In the genomic region with DNA sequence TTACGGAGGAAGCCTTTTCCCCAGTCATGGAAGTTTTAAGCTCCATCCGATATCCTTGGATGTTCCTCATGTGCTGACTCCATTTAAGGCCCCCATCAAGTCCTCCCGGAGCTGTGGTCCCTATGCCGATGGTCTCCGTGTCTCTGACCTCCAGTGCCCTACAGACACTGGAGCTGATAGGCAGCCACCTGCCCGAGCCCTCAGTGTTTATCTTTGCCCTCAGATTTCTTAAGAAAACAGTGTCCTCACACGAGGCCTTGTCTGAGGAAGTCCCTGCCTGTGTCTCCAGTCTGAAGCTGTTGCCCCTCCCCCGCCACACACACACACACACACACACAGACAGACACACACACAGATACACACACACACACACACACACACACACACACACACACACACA, we compare ENCODE assay signal across 16 mouse cellular contexts. TPM values are rescaled to one million over a fixed set of nuclear protein-coding genes. Genes with fewer than 3 reads are reported as not detected.
A peak's percentile ranks its signal among the peaks of the same experiment; 100 is the strongest.
DNase-seq lines count a peak whose midpoint lies in the region; ATAC-seq lines count a peak whose summit lies in the region.
"Had no signal": no experiment of that assay in that cellular context is flagged by ENCODE, and none has a peak within 500 bp of the region (broad histone marks: within the 10 kb centered on the region; RNA-seq: fewer than 3 reads in every experiment).

No protein-coding gene starts in this region.

- no peak overlapping the region for H3K27ac ChIP-seq in intestine, embryonic 16.5 days (ENCODE audit: low read length)
- H3K27ac ChIP-seq in intestine, embryonic 15.5 days = no peak overlapping the region
- peak overlapping the region; percentile 6; the same call in 1 of the 2 replicates for H3K27ac ChIP-seq in midbrain, embryonic 10.5 days (replicated peaks)
- no peak overlapping the region for H3K27ac ChIP-seq in midbrain, embryonic 13.5 days
- peak overlapping the region; percentile 19; the same call in 1 of the 2 replicates for H3K27ac ChIP-seq in embryonic facial prominence, embryonic 14.5 days (replicated peaks; ENCODE audit: low read depth, low read length)
- H3K27ac ChIP-seq: forebrain, embryonic 12.5 days; heart, embryonic 15.5 days; neural tube, embryonic 12.5 days had no signal

- H3K4me3 ChIP-seq in intestine, embryonic 16.5 days (ENCODE audit: low read length) = no peak overlapping the region
- no peak overlapping the region for H3K4me3 ChIP-seq in intestine, embryonic 15.5 days (replicated peaks)
- no peak overlapping the region for H3K4me3 ChIP-seq in midbrain, embryonic 10.5 days
- H3K4me3 ChIP-seq in midbrain, embryonic 13.5 days (replicated peaks) = no peak overlapping the region
- no peak overlapping the region for H3K4me3 ChIP-seq in embryonic facial prominence, embryonic 14.5 days (ENCODE audit: low read depth, low read length)
- H3K4me3 ChIP-seq: forebrain, embryonic 12.5 days; heart, embryonic 15.5 days; hindbrain, embryonic 12.5 days; neural tube, embryonic 12.5 days had no signal

- peaks cover 12% of the 10 kb centered on the region for H3K4me1 ChIP-seq in intestine, embryonic 16.5 days (ENCODE audit: control insufficient read depth, insufficient read depth, low read length)
- H3K4me1 ChIP-seq in intestine, embryonic 15.5 days (replicated peaks) = peaks cover 12% of the 10 kb centered on the region; the same call in 1 of the 2 replicates
- H3K4me1 ChIP-seq in midbrain, embryonic 10.5 days = peaks cover 18% of the 10 kb centered on the region
- peaks cover 27% of the 10 kb centered on the region for H3K4me1 ChIP-seq in midbrain, embryonic 13.5 days (replicated peaks)
- no peaks in the 10 kb centered on the region; the same call in 1 of the 2 replicates for H3K4me1 ChIP-seq in embryonic facial prominence, embryonic 14.5 days (ENCODE audit: control insufficient read depth, insufficient read depth, low read length)

- peak; percentile 32; the same call in 1 of the 2 replicates for ATAC-seq in intestine, embryonic 16.5 days
- no peak for ATAC-seq in intestine, embryonic 15.5 days
- ATAC-seq in midbrain, embryonic 13.5 days = no peak
- no peak for ATAC-seq in embryonic facial prominence, embryonic 14.5 days (ENCODE audit: low read depth)
- ATAC-seq in megakaryocyte-erythroid progenitor cell, adult 5-6 weeks (replicated peaks; ENCODE audit: low FRiP score, low TSS enrichment, poor library complexity, severe bottlenecking) = 0 out of 2 replicates have a peak, but pooled peaks have one; percentile 51

- no peak overlapping the region for H3K4me2 ChIP-seq in intestine, embryonic 16.5 days (ENCODE audit: low read depth, low read length)
- H3K4me2 ChIP-seq in intestine, embryonic 15.5 days (replicated peaks) = no peak overlapping the region
- H3K4me2 ChIP-seq in midbrain, embryonic 13.5 days (replicated peaks) = no peak overlapping the region
- H3K4me2 ChIP-seq in embryonic facial prominence, embryonic 14.5 days (ENCODE audit: low read depth, low read length) = no peak overlapping the region
- H3K4me2 ChIP-seq: forebrain, embryonic 12.5 days; heart, embryonic 15.5 days; hindbrain, embryonic 12.5 days; neural tube, embryonic 12.5 days had no signal

- no peaks in the 10 kb centered on the region for H3K27me3 ChIP-seq in intestine, embryonic 16.5 days (replicated peaks; ENCODE audit: control insufficient read depth, insufficient read depth, low read length)
- no peaks in the 10 kb centered on the region for H3K27me3 ChIP-seq in intestine, embryonic 15.5 days (replicated peaks)
- H3K27me3 ChIP-seq in midbrain, embryonic 10.5 days (ENCODE audit: low read depth, poor library complexity, severe bottlenecking) = no peaks in the 10 kb centered on the region
- H3K27me3 ChIP-seq in midbrain, embryonic 13.5 days = no peaks in the 10 kb centered on the region
- no peaks in the 10 kb centered on the region for H3K27me3 ChIP-seq in embryonic facial prominence, embryonic 14.5 days (replicated peaks; ENCODE audit: control insufficient read depth, insufficient read depth, low read length)
- H3K27me3 ChIP-seq: forebrain, embryonic 12.5 days; heart, embryonic 15.5 days; hindbrain, embryonic 12.5 days; neural tube, embryonic 12.5 days had no signal

- H3K9me3 ChIP-seq in intestine, embryonic 16.5 days (ENCODE audit: control insufficient read depth, low read length) = no peaks in the 10 kb centered on the region
- H3K9me3 ChIP-seq in intestine, embryonic 15.5 days = no peaks in the 10 kb centered on the region
- H3K9me3 ChIP-seq in midbrain, embryonic 10.5 days (replicated peaks) = no peaks in the 10 kb centered on the region
- H3K9me3 ChIP-seq in midbrain, embryonic 13.5 days = no peaks in the 10 kb centered on the region
- no peaks in the 10 kb centered on the region for H3K9me3 ChIP-seq in embryonic facial prominence, embryonic 14.5 days (ENCODE audit: control insufficient read depth, low read length)
- H3K9me3 ChIP-seq: forebrain, embryonic 12.5 days; heart, embryonic 15.5 days; hindbrain, embryonic 12.5 days; neural tube, embryonic 12.5 days had no signal

- no peak overlapping the region for H3K9ac ChIP-seq in intestine, embryonic 16.5 days (ENCODE audit: low read depth, low read length)
- no peak overlapping the region for H3K9ac ChIP-seq in intestine, embryonic 15.5 days
- no peak overlapping the region for H3K9ac ChIP-seq in midbrain, embryonic 13.5 days (replicated peaks)
- no peak overlapping the region for H3K9ac ChIP-seq in embryonic facial prominence, embryonic 14.5 days (ENCODE audit: low read depth, low read length)
- H3K9ac ChIP-seq: forebrain, embryonic 12.5 days; heart, embryonic 15.5 days; hindbrain, embryonic 12.5 days; neural tube, embryonic 12.5 days had no signal

- no peaks in the 10 kb centered on the region for H3K36me3 ChIP-seq in intestine, embryonic 16.5 days (ENCODE audit: control insufficient read depth, insufficient read depth, low read length)
- H3K36me3 ChIP-seq in intestine, embryonic 15.5 days = no peaks in the 10 kb centered on the region
- H3K36me3 ChIP-seq in midbrain, embryonic 10.5 days = peaks cover 43% of the 10 kb centered on the region
- H3K36me3 ChIP-seq in midbrain, embryonic 13.5 days = no peaks in the 10 kb centered on the region
- no peaks in the 10 kb centered on the region; the same call in 1 of the 2 replicates for H3K36me3 ChIP-seq in embryonic facial prominence, embryonic 14.5 days (ENCODE audit: control insufficient read depth, insufficient read depth, low read length)
- H3K36me3 ChIP-seq: heart, embryonic 15.5 days; hindbrain, embryonic 12.5 days; neural tube, embryonic 12.5 days had no signal

- no peak for DNase-seq in midbrain, embryonic 10.5 days (ENCODE audit: low spot score)
- DNase-seq in embryonic facial prominence, embryonic 14.5 days (ENCODE audit: low spot score) = no peak
- no peak for DNase-seq in heart, postnatal 4 days
- DNase-seq: adrenal gland, postnatal 10 days; cerebellum, adult 9-10 months; kidney, adult 9 months; layer of hippocampus, adult 9-11 months; right cerebral cortex, postnatal 25 days had no signal

- WGBS in intestine, embryonic 16.5 days = 33% methylated on average over 8 of the region's 8 CpGs
- WGBS in intestine, embryonic 15.5 days = 35% methylated on average over 8 of the region's 8 CpGs
- 71% methylated on average over 8 of the region's 8 CpGs for WGBS in midbrain, embryonic 10.5 days
- 70% methylated on average over 7 of the region's 8 CpGs for WGBS in midbrain, embryonic 13.5 days
- 31% methylated on average over 7 of the region's 8 CpGs for WGBS in embryonic facial prominence, embryonic 14.5 days

RNA-seq across cellular contexts. Expression of a gene that starts 55.0 kb away (rescaled TPM):
- polyA plus RNA-seq in intestine, embryonic 16.5 days (2015; fragmentation: Nextera tagmentation; extraction: Ambion mirVana) = 8.9 and 10.9 TPM in 2 replicates
- 14.8 and 16.2 TPM in 2 replicates for polyA plus RNA-seq in intestine, embryonic 15.5 days (2015; fragmentation: Nextera tagmentation; extraction: Ambion mirVana)
- 20.7 and 24.1 TPM in 2 replicates for polyA plus RNA-seq in midbrain, embryonic 10.5 days (2016; fragmentation: Nextera tagmentation; extraction: Ambion mirVana)
- 30.4 and 32.3 TPM in 2 replicates for polyA plus RNA-seq in midbrain, embryonic 13.5 days (2015; fragmentation: Nextera tagmentation; extraction: Ambion mirVana)
- 14.9 and 16.7 TPM in 2 replicates for polyA plus RNA-seq in embryonic facial prominence, embryonic 14.5 days (2014; fragmentation: Nextera tagmentation; extraction: Ambion mirVana)
- total RNA-seq in megakaryocyte-erythroid progenitor cell, adult 5-6 weeks (2014; fragmentation: Nextera tagmentation) = 26.5 and 30.9 TPM in 2 replicates
- 8.1 and 11.3 TPM in 2 replicates for total RNA-seq in megakaryocyte-erythroid progenitor cell, adult 5-6 weeks (2017)
- total RNA-seq in heart, postnatal 4 days (2021) = 10 to 100 TPM; 21.2 to 23.6 TPM

Comparison
In these comparisons a context has a peak if more than half of its experiments do, and no peak if none do; other contexts are left out.
1. ATAC-seq: peak in intestine, embryonic 16.5 days (single experiment) and megakaryocyte-erythroid progenitor cell, adult 5-6 weeks (single experiment); none in intestine, embryonic 15.5 days (single experiment), midbrain, embryonic 13.5 days (single experiment) and embryonic facial prominence, embryonic 14.5 days (single experiment).
2. H3K27ac ChIP-seq: peak in midbrain, embryonic 10.5 days (single experiment) and embryonic facial prominence, embryonic 14.5 days (single experiment); none in intestine, embryonic 16.5 days (single experiment), intestine, embryonic 15.5 days (single experiment) and midbrain, embryonic 13.5 days (single experiment).